Mouse (Mus musculus) urinary bladder, postnatal 25 days (tissue): Measurements from ENCODE around the gene Kif23.

Source experiments
- DNase-seq: peaks from one replicate; pipeline ENCODE4 v3.0.0; 2022; ENCODE audit warnings: low spot score

The Kif23 gene

DNA sequence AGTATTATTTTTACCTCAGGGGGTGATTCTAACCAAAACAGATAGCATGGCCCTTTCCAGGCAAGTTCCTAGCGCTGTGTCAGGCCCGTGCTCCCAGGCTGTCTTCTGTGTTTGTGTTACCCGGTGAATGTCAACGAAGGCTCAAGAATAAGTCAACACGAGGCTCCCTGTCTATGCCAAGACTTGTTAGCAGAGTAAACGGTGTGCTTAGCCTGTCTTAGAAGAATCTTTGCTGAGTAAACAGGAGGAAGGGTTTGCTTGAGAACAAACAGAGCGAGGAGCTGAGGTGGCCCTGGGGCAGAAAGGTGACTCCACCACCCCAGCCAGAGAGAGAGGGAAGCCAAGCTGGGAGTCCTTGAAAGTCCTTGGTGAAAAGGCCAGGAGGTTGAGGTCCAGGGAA, 42.4 kb downstream of the Kif23 start:
- no peak for DNase-seq

- no peak for DNase-seq
Measured at GRCm38 (mm10) chr9:61902445-61902844, 44.1 kb downstream of the Kif23 start.

DNA sequence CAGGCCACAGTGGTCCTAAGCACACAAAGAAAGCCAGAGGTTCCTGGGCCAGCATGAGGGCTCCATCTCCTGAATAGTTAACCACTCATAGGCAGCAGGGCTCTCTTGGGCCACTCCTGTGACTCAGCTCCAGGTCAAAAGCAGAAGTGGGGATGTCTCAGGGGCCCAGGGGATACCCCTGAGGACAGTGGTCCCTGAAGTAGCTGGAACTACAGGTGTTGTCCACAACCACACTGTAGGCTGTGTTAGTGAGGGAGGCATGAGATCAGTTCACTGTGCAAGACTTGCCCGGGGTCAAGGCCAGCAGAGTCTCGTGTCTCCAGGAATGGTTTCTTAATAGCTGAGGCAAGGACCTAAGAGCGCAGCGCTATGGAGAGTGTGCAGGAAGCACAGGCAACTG, 45.0 kb downstream of the Kif23 start:
- DNase-seq: no peak

- peak; percentile 81 for DNase-seq
Measured at GRCm38 (mm10) chr9:61899804-61900203, 46.8 kb downstream of the Kif23 start.

- DNase-seq: peak; percentile 86
Measured at GRCm38 (mm10) chr9:61898401-61898800, 48.2 kb downstream of the Kif23 start.

DNA sequence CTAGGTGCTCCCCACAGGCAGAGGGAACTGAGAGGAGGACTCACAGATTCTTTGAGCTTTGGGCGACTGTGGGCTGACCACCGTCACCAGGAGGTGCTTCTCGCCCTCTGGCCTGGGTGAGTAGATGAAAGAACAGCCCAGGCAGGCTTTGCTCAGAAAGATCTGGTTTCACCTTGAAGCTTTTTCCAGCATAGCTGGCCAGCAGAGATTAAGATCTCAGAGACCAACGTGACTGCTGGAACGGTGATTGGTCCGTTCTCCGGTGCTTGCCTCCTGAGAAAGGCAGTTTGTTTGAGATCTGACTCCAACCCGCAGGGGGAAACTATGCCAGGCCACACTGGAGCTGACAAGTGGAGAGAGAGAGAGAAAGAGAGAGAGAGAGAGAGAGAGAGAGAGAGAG, 51.6 kb downstream of the Kif23 start:
- DNase-seq: peak; percentile 32

DNA sequence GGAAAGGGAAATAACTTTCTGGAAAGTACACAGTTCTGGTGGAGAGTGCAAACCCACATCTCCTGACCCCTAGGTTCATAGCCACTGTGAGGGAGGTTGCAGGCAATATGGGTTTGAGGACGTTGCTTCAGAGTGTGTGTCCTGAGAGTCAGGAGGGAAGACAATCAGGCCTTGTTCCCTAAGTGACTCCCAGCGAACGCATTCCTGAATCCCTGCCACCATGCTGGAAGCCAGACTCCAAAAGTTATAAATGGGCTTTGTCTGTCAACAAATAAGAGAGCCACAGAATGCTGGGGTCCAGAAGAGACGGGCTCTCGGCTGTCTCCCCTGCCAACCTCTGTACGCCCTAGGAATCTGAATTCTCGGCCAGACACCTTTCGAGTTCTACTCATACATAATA, 56.7 kb downstream of the Kif23 start:
- DNase-seq: no peak

- DNase-seq: no peak
Measured at GRCm38 (mm10) chr9:61887661-61888379, 58.8 kb downstream of the Kif23 start.

DNA sequence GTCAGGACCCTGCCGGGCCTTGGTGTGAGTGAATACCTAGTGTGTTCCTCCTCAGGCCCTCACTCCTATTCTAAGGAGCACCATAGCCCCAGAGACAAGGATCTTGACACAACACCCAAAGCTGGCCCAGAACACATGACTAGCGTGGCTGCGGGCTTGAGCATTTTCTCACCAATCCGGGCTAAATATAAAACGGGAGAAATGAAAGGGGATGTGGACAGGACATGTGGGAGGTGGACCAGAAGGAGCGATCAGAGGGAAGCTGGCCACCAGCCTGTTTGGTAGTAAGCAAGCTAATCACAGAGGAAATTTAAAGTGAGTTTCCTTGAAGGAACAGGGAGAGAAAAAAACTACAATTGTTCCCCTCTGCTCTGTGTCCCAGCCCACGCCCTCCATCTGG, 60.6 kb downstream of the Kif23 start:
- no peak for DNase-seq

DNA sequence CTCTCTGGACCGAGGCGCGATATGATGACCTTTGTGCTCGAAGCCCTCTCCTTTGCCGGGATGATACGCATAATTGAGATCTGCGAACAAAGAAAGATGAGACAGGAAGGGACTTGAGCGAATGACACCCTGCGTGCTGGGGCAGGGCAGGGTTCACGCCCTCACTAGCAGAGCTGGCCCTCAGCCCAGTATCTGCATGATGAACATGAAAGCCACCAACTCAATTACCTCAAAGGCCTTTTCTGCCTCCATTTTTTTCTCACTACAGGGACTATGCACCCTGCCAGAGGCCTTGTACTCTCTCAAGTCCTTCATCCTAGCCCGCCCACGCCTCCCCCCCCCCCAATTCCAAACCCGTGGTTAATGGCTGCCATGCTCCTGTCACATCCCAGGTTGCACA, 61.6 kb downstream of the Kif23 start:
- DNase-seq: no peak

GRCm38 (mm10) chr9:61884375-61884774, 62.2 kb downstream of the Kif23 start:
- DNase-seq: no peak

DNA sequence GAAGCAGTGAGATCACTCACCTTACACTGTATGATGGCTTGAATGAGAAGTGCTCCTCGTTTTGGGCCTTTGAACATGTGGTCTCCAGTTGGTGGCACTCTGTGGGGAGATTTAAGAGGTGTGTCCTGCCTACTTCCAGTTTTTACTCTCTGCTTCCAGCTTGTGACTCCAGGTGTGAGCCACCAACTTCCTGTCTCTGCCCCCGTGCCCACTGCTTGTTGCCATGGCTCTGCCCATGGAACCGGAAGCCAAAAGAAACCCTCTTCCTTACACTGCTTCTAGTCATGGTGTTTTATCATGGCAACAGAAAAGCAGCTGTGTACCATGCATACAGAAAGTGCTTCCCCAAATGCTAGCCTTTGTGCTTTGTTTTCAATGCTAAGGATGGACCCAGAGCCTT, 64.4 kb downstream of the Kif23 start:
- DNase-seq: no peak

- DNase-seq: peak; percentile 55
Measured at GRCm38 (mm10) chr9:61878889-61879288, 67.7 kb downstream of the Kif23 start.

DNA sequence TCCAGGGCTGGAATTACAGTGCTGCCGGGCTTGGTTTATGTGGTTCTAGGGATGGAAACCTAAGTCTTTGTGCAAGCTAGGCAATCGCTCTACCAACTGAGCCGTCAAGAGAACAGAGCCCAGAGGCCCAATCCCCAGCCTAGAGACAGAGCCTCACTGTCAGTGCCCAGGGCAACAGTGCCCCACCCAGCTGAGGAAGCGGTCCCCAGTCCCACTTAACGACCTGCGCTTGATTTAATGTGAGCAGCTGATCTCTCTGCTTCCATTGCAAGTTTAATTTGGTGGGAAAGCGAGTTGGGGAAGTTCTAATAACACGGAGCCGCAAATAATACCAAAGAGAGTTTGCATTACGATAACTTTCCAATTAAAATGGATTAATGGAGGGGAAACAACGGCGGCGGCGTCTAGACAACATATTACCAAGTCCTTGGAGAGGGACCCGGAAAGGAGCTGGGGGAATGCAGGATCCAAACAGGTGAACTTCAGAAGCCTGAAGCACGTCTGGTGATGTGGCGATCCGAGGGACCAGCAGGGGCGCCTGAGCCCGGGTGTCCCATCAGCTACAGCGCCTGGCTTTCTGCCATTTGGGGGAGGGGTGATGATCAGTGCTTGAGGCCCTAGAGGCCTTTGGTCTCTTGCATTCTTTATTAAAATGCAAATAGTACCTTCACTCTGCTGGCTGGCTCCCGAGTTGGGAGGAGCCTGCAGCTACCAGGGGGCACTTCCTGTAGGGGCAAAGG, 69.0 kb downstream of the Kif23 start:
- no peak for DNase-seq

DNA sequence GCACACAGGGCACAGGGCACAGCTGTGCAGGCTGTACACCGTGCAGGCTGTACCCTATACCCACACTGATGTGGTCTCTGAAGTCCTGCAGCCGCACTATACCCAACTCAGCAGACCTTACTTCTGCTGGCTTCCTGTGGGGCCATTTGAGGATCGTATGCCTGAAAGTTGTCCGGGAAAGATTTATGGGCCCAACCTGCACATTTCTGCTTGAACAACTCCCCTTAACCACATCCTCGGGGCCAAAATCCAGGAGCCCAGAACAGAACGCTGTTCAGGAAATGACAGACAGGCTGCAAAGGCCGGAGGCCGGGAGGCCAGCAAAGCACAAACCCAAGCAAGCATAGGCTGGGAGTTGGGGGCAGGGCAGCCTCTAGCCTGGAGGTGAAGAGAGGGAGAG, 73.2 kb downstream of the Kif23 start:
- no peak for DNase-seq

GRCm38 (mm10) chr9:61872246-61872941, 74.2 kb downstream of the Kif23 start:
- no peak for DNase-seq

DNA sequence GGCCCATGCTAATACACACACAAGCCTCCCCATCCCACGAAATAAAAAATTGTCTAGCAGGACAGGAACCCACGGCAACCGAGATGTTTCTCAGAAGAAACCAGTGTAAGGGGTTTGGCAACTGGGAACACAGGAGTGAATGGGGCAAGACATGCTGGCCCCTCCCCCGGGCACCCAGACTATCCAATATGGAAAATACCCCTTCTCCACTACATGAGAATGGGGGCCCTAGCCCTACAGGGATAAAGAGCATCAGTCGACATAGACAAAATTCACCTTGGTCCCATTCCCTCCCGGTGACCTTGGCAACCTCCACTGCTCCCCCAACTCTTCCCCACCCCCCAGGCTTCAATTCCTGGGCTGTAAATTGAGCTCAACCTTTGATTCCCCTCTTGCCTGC, 74.7 kb downstream of the Kif23 start:
- no peak for DNase-seq

- DNase-seq: no peak
Measured at GRCm38 (mm10) chr9:61867659-61868058, 78.9 kb downstream of the Kif23 start.
